Mouse (Mus musculus) kidney, embryonic 15.5 days (tissue): Measurements from ENCODE around the gene Lsm7. TPM values are rescaled to one million over a fixed set of nuclear protein-coding genes. Genes with fewer than 3 reads are reported as not detected.

Experiments used
- ATAC-seq: fragments of 200-750 bp; cut with Nextera tagmentation; replicated peaks from 2 replicates; pipeline ENCODE4 v1.8.0; 2017; ENCODE audit warnings: moderate TSS enrichment; ENCODE audit not compliant: low FRiP score
- H3K27ac ChIP-seq: fragments of 300-500 bp; sonication (generic); 2 replicates; pipeline ENCODE4 v1.5.1; 2015; ENCODE audit warnings: mild to moderate bottlenecking, inconsistent platforms
- H3K27me3 ChIP-seq: fragments of 300-500 bp; sonication (generic); 2 replicates; pipeline ENCODE4 v1.6.1; 2015; ENCODE audit warnings: inconsistent platforms
- H3K36me3 ChIP-seq: fragments of 300-500 bp; sonication (generic); 2 replicates; pipeline ENCODE4 v1.6.1; 2015; ENCODE audit warnings: inconsistent platforms
- H3K4me1 ChIP-seq: fragments of 300-500 bp; sonication (generic); 2 replicates; pipeline ENCODE4 v1.6.1; 2015; ENCODE audit warnings: inconsistent platforms
- H3K4me2 ChIP-seq: fragments of 300-500 bp; sonication (generic); 2 replicates; pipeline ENCODE4 v1.6.1; 2015; ENCODE audit warnings: moderate library complexity, mild to moderate bottlenecking, inconsistent platforms
- H3K4me3 ChIP-seq: fragments of 300-500 bp; sonication (generic); replicated peaks from 2 replicates; pipeline ENCODE4 v1.5.1; 2015; ENCODE audit warnings: mild to moderate bottlenecking, inconsistent platforms
- H3K9ac ChIP-seq: fragments of 300-500 bp; sonication (generic); 2 replicates; pipeline ENCODE4 v1.6.1; 2015; ENCODE audit warnings: mild to moderate bottlenecking, inconsistent platforms
- H3K9me3 ChIP-seq: fragments of 300-500 bp; sonication (generic); replicated peaks from 2 replicates; pipeline ENCODE4 v1.6.1; 2016; ENCODE audit warnings: inconsistent platforms
- WGBS: fragments of 180-500 bp; shearing (Covaris S2); methylation state at CpG from one replicate; pipeline ENCODE4 v1.1.7; 2015; ENCODE audit warnings: mixed read lengths; 5-methylcytosine and 5-hydroxymethylcytosine counted together
- polyA plus RNA-seq: library from polyadenylated mRNA; unstranded; fragments of >200 nt; fragmentation: Nextera tagmentation; extraction: Ambion mirVana; gene quantifications from 2 replicates; pipeline ENCODE4 v1.2.1, GENCODE M21; 2015

Lsm7 gene
- polyA plus RNA-seq, 1 experiment from 2014 or later, result 303 TPM

DNA sequence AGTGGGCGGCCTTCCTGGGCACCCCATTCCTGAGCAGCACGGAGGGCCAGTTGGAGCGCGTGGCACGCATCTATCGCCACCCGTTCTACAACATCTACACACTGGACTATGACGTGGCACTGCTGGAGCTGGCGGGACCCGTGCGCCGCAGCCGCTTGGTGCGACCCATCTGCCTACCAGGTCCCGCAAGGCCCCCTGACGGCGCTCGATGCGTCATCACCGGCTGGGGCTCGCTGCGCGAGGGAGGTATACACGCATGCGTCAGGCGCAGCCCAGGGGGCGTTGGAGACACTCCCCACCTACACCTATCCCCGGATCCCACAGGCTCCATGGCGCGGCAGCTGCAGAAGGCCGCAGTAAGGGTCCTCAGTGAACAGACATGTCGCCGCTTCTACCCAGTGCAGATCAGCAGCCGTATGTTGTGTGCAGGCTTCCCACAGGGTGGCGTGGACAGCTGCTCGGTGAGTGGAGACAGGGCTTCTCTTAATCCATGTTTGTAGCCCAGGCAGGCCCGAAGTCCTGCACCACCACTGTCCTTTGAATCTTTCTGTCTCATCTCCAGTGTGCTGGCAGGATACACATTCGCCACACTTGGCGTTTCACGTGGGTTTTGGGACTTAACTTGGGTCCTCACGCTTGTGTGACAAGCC, 43.0 kb upstream of the Lsm7 start:
- Histone ChIP-seq H3K36me3 (peaks cover 33% of the 10 kb centered on the region), H3K4me2 (peak overlapping the region; percentile 35; the same call in 1 of the 2 replicates), H3K27ac (no peak overlapping the region), H3K9ac (0 out of 2 replicates have a peak overlapping the region, but pooled peaks have one; percentile 7), H3K9me3 (no peaks in the 10 kb centered on the region), H3K27me3 (no peaks in the 10 kb centered on the region), H3K4me1 (peaks cover 33% of the 10 kb centered on the region), H3K4me3 (peak overlapping the region; percentile 6; the same call in 1 of the 2 replicates)
- no peak for ATAC-seq
- 39% methylated on average over 41 of the region's 41 CpGs for WGBS

DNA sequence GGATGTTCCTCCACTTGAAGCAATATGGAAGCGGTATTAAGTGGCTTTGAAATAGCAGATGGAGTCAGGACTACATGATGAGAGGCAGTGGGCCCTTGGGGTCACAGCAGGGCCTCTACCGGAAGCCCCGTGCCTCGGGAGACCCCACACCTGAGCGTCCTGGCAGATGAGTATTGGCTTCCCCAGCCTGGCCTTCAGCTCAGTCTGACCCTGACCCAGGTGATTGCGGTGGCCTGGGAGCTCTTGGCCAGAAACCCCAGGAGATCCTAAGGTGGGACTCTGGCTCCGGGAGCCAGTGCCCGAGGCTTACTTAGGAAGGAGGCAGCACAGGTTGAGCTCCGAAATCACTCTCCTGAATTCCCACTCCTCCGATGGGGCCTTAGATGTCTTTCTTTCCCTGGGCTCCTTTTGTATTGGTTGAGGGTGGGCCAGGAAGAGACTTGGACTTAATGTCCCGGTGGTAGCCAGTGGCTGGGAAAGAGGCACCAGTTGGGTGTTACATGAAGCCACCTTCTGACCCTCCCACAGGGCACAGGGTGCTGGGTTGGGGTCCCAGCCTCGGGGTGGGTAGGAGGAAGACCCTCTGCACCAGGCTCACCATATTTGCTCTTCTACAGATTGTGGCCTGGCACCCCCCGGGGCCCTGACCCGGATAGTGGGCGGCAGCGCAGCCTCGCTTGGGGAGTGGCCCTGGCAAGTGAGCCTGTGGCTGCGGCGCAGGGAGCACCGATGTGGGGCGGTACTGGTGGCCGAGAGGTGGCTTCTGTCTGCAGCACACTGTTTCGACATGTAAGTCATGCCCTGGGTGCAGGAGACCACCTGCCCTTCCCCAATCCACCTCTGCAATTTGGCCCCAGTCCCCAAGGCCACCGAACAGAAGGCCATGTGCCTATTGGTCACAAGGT, 41.8 kb upstream of the Lsm7 start:
- peaks cover 21% of the 10 kb centered on the region for H3K36me3 ChIP-seq
- no peak overlapping the region for H3K4me2 ChIP-seq
- H3K9me3 ChIP-seq, result no peaks in the 10 kb centered on the region
- WGBS, result 69% methylated on average over 24 of the region's 24 CpGs
- H3K27ac ChIP-seq, result no peak overlapping the region
- no peaks in the 10 kb centered on the region for H3K27me3 ChIP-seq
- no peak for ATAC-seq
- no peak overlapping the region for H3K9ac ChIP-seq
- H3K4me3 ChIP-seq, result no peak overlapping the region
- peaks cover 32% of the 10 kb centered on the region for H3K4me1 ChIP-seq

DNA sequence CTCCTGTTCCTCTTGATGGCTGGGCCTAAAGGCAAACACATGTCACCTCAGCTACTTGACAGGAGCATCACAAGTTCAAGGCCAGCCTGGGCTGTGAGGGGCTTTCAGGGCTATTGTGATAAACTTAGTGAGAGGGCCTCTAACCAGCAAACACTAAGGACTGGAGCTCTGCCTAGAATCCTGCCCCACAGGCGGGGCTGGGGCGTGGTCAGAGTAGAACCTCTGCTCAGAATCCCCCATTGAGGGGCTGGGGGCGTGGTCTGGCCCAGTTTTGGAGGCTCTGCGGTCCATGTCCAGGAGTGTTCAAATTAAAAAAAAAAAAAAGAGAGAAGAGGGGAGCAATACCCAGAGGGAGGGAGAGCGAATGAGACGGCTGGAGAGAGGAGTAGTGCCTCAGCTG, 40.7 kb upstream of the Lsm7 start:
- Histone ChIP-seq H3K36me3 (peaks cover 16% of the 10 kb centered on the region), H3K4me3 (no peak overlapping the region), H3K27me3 (no peaks in the 10 kb centered on the region), H3K4me2 (no peak overlapping the region), H3K9ac (no peak overlapping the region), H3K27ac (no peak overlapping the region), H3K4me1 (peaks cover 25% of the 10 kb centered on the region), H3K9me3 (no peaks in the 10 kb centered on the region)
- 85% methylated on average over 6 of the region's 6 CpGs for WGBS
- ATAC-seq, result no peak

DNA sequence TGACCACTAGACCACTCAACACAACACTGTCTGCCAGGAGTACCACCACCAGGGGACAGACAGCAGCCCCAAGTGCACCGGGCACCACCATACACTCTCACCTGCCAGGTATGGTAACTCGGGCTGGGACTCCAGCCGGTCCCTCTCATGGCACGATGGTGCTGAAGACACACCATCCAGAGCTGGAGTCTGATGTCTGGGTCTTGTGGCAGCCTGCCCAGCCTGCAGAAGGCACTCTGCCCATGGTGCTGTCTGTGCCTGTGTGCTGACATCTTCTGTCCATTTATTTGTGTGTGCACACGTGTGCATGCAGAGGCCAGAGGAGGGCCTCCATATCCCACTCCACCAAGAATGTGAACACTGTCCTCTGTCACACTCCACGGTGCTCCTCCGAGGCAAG, 40.1 kb upstream of the Lsm7 start:
- WGBS, result 82% methylated on average over 7 of the region's 7 CpGs
- H3K9ac ChIP-seq, result no peak overlapping the region
- no peaks in the 10 kb centered on the region for H3K9me3 ChIP-seq
- H3K36me3 ChIP-seq, result peaks cover 16% of the 10 kb centered on the region
- H3K4me3 ChIP-seq, result no peak overlapping the region
- ATAC-seq, result no peak
- no peak overlapping the region for H3K4me2 ChIP-seq
- no peak overlapping the region for H3K27ac ChIP-seq
- H3K27me3 ChIP-seq, result peaks cover 3% of the 10 kb centered on the region; the same call in 1 of the 2 replicates
- peaks cover 25% of the 10 kb centered on the region for H3K4me1 ChIP-seq

DNA sequence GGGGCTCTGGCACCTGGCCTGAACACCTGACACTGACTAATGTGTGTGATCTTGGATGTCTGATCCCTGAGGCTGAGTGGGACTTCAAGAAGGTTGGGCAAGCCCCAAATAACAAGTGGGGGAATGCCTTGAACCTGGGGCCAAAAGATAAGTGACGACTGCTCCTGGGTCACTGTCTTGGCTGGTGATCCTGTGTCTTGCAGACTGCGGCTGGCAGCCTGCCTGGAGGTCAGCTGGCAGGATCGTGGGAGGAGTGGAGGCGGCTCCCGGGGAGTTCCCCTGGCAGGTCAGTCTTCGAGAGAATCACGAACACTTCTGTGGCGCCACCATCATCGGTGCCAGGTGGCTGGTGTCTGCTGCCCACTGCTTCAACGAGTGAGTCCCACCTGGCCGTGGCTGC, 32.2 kb upstream of the Lsm7 start:
- H3K9ac ChIP-seq, result no peak overlapping the region
- H3K27ac ChIP-seq, result no peak overlapping the region
- no peaks in the 10 kb centered on the region for H3K36me3 ChIP-seq
- no peak overlapping the region for H3K4me3 ChIP-seq
- H3K4me2 ChIP-seq, result no peak overlapping the region
- ATAC-seq, result no peak
- 43% methylated on average over 11 of the region's 11 CpGs for WGBS
- H3K9me3 ChIP-seq, result no peaks in the 10 kb centered on the region
- H3K27me3 ChIP-seq, result peaks cover 22% of the 10 kb centered on the region
- H3K4me1 ChIP-seq, result peaks cover 4% of the 10 kb centered on the region; the same call in 1 of the 2 replicates

DNA sequence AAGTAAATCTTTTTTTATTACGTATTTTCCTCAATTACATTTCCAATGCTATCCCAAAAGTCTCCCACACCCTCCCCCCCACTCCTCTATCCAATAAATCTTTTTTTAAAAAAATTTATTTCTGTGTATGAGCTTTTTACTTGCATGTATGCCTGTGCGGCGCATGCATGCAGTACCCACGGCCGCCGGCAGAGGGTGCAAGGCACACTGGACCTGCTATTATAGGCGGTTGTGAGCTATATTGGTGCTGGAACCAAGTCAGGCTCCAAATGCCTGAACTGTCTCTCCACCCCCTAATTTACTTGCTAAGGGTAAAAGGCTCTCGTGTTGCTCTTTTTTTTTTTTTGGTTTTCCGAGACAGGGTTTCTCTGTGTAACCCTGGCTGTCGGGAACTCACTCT, 26.3 kb upstream of the Lsm7 start:
- H3K36me3 ChIP-seq, result no peaks in the 10 kb centered on the region
- H3K4me2 ChIP-seq, result no peak overlapping the region
- no peaks in the 10 kb centered on the region for H3K9me3 ChIP-seq
- no peaks in the 10 kb centered on the region; the same call in 1 of the 2 replicates for H3K27me3 ChIP-seq
- 28% methylated on average over 10 of the region's 10 CpGs for WGBS
- H3K27ac ChIP-seq, result no peak overlapping the region
- no peak overlapping the region for H3K9ac ChIP-seq
- H3K4me1 ChIP-seq, result peaks cover 5% of the 10 kb centered on the region; the same call in 1 of the 2 replicates
- no peak for ATAC-seq
- H3K4me3 ChIP-seq, result no peak overlapping the region

DNA sequence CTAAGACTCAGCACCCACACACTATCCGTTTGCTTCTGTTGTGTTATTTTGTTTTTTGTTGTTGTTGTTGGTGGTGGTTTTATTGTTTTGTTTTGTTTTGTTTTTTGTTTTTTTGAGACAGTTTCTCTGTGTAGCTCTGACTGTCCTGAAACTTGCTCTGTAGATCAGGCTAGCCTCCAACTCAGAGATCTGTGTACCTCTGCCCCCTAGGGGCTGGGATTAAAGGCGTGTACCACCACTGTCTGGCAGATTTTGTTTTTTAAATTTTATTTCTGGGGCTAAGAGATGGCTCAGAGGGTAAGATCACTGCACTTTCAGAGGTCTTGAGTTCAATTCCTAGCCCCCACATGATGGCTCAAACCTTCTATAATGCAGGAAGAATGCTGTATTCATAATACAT, 25.9 kb upstream of the Lsm7 start:
- Histone ChIP-seq H3K27me3 (no peaks in the 10 kb centered on the region; the same call in 1 of the 2 replicates), H3K27ac (no peak overlapping the region), H3K4me3 (no peak overlapping the region), H3K9me3 (no peaks in the 10 kb centered on the region), H3K36me3 (no peaks in the 10 kb centered on the region), H3K9ac (no peak overlapping the region), H3K4me2 (no peak overlapping the region), H3K4me1 (peaks cover 7% of the 10 kb centered on the region; the same call in 1 of the 2 replicates)
- 71% methylated on average over 2 of the region's 2 CpGs for WGBS
- no peak for ATAC-seq

DNA sequence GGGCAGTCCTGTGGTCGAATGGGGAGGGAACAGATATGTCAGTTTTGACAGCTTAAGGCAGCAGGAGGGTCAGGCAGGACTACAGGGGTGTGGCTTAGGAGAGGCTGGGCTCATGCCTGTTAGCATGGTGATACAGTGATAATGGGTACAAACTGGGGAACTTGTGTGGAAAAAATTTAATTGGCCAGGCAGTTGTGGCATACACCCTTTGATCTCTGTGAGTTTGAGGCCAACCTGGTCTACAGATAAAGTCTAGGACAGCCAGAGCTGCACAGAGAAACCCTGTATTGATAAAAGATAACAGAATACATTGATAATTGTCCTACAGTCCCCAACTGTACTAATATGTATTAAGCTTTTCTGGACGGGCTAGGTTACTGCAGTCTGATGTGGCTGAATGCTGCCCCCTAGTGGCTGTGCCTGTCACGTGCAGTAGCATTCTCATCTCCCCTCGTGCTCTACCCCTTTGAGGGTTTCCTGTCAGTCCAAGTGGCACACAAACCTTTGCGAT, 25.2 kb upstream of the Lsm7 start:
- H3K27ac ChIP-seq, result no peak overlapping the region
- H3K4me3 ChIP-seq, result no peak overlapping the region
- no peaks in the 10 kb centered on the region for H3K36me3 ChIP-seq
- 17% methylated on average over 5 of the region's 5 CpGs for WGBS
- no peak overlapping the region for H3K9ac ChIP-seq
- 0 out of 2 replicates have a peak, but pooled peaks have one; percentile 43 for ATAC-seq
- H3K9me3 ChIP-seq, result no peaks in the 10 kb centered on the region
- no peak overlapping the region for H3K4me2 ChIP-seq
- no peaks in the 10 kb centered on the region for H3K27me3 ChIP-seq
- peaks cover 7% of the 10 kb centered on the region; the same call in 1 of the 2 replicates for H3K4me1 ChIP-seq

DNA sequence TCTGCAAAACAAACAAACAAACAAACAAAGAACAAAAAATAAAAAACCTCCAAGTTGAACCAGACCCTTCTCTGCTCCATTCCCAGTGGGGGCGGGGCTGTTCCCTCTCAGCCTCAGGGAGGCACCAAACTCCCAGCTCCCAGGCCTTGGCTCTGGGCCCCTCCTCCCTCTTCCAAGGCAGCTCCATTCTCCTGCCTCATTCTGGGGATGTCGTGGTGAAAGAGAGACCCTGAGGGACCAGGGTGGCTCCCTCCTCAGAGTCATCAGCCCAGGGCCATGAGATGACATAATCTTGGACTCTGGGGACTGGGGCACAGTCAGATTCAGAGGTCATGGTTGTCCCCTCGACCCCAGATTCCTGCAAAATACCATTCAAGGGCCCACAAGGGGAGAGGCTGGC, 21.6 kb upstream of the Lsm7 start:
- Histone ChIP-seq H3K27ac (no peak overlapping the region), H3K27me3 (no peaks in the 10 kb centered on the region; the same call in none of the 2 replicates), H3K4me1 (peaks cover 8% of the 10 kb centered on the region; the same call in 1 of the 2 replicates), H3K4me3 (no peak overlapping the region), H3K4me2 (no peak overlapping the region), H3K9ac (no peak overlapping the region), H3K9me3 (no peaks in the 10 kb centered on the region), H3K36me3 (no peaks in the 10 kb centered on the region)
- WGBS, result 15% methylated on average over 3 of the region's 3 CpGs
- no peak for ATAC-seq

DNA sequence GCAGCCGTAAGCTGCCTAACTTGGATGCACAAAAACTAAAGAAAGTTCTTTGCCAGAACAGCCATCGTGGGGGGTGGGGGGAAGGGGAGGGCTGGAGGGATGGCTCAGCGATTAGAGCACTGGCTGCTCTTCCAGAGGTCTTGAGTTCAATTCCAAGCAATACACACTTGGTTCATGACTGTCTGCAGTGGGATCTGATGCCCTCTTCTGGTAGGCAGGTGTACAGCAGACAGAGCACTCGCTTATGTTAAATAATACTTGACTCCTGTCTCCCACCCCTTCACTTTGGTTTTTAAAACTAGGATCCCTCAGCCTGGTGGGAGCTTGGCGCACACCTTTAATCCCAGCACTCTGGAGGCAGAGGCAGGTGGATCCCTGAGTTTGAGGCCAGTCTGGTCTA, 21.0 kb upstream of the Lsm7 start:
- Histone ChIP-seq H3K9ac (no peak overlapping the region), H3K4me2 (no peak overlapping the region), H3K27ac (no peak overlapping the region), H3K27me3 (no peaks in the 10 kb centered on the region; the same call in none of the 2 replicates), H3K9me3 (no peaks in the 10 kb centered on the region), H3K4me1 (peaks cover 10% of the 10 kb centered on the region; the same call in 1 of the 2 replicates), H3K36me3 (no peaks in the 10 kb centered on the region), H3K4me3 (no peak overlapping the region)
- 30% methylated on average over 5 of the region's 5 CpGs for WGBS
- 0 out of 2 replicates have a peak, but pooled peaks have one; percentile 31 for ATAC-seq

DNA sequence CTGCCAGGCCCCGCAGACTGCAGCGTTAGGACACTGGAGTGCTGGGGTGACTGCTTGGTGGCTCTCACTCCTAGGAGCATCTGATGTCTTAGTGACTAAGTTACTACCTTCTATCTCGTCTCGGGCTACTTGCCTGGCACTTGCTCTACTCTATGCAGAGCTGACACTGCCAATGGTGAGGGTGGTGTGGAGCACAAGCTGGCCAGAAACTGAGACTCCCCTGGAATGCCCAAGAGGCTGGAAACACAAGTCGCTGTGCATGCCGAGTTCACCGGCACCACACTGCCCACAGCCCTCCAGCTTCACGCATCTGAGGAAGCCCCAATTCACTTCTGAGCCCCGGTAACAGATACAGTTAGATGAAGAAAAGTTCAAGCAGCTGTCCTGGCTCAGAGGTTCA, 19.0 kb upstream of the Lsm7 start:
- no peak overlapping the region for H3K27ac ChIP-seq
- H3K9ac ChIP-seq, result no peak overlapping the region
- H3K36me3 ChIP-seq, result no peaks in the 10 kb centered on the region
- WGBS, result 77% methylated on average over 9 of the region's 9 CpGs
- H3K4me3 ChIP-seq, result no peak overlapping the region
- ATAC-seq, result no peak
- no peaks in the 10 kb centered on the region for H3K9me3 ChIP-seq
- H3K4me1 ChIP-seq, result peaks cover 10% of the 10 kb centered on the region; the same call in 1 of the 2 replicates
- H3K4me2 ChIP-seq, result no peak overlapping the region
- H3K27me3 ChIP-seq, result no peaks in the 10 kb centered on the region; the same call in none of the 2 replicates

DNA sequence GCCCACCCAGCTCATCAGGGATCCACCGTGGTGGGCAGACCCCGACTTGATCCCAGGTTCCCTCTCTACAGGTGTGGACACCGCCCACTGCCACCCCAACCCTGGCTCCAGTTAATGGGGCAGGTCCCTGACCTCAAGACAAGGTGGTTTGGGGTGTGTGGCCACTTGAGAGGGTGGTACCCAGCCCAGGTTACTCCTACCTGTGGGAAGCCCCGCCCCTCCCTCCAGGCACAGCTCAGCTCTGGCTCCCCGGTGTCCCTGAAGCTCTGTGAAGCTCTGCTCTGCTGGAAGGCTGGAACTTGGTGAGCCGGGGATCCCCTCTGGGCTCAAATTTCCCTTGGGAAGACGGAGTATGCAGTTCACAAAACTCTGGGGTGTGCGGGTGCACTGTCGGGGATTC, 16.6 kb upstream of the Lsm7 start, which contains the start of gene Tmprss9:
Gene Tmprss9 (plus strand): TSS at position 268 of the 400 bp plus-strand sequence.
- Histone ChIP-seq H3K27me3 (no peaks in the 10 kb centered on the region; the same call in none of the 2 replicates), H3K9ac (no peak within 1 kb of the TSS), H3K4me1 (peaks cover 8% of the 10 kb centered on the region; the same call in 1 of the 2 replicates), H3K9me3 (no peaks in the 10 kb centered on the region), H3K4me2 (no peak within 1 kb of the TSS), H3K27ac (no peak within 1 kb of the TSS), H3K4me3 (no peak within 1 kb of the TSS), H3K36me3 (peaks cover 20% of the 10 kb centered on the region)
- WGBS, result 22% methylated on average over 9 of the region's 9 CpGs
- ATAC-seq, result no peak; the same call in 1 of the 2 replicates
